Mouse (Mus musculus) C2C12 (cell line): ENCODE measurements at regions not wholly inside any gene's neighbourhood (a gene's known extent, or its start where the extent isn't known, plus 50 kb on each side); places are given as distances from the start of the nearest gene placed in this dataset.

Experiments used
- H3K27me3 ChIP-seq: one replicate; pipeline ENCODE4 v1.6.1; 2011; ENCODE audit not compliant: control insufficient read depth, insufficient read depth, insufficient read length
- H3K36me3 ChIP-seq: one replicate; pipeline ENCODE4 v1.6.1; 2011; ENCODE audit not compliant: control insufficient read depth, insufficient read depth
- H3K4me3 ChIP-seq: one replicate; pipeline ENCODE4 v1.5.1; 2011; ENCODE audit warnings: mild to moderate bottlenecking, control low read depth; ENCODE audit not compliant: poor library complexity, insufficient read depth, severe bottlenecking
- H3K79me2 ChIP-seq: one replicate; pipeline ENCODE4 v1.6.1; 2011; ENCODE audit not compliant: control insufficient read depth, insufficient read depth
- H3K79me3 ChIP-seq: one replicate; pipeline ENCODE4 v1.6.1; 2011; ENCODE audit warnings: low read depth, control low read depth
- H3ac ChIP-seq: one replicate; pipeline ENCODE3; 2011; ENCODE audit warnings: low read depth; ENCODE audit not compliant: control insufficient read depth, insufficient read length
- CEBPB ChIP-seq: IDR thresholded peaks from one replicate; pipeline ENCODE4 v1.6.1; 2011; ENCODE audit warnings: low read depth, mild to moderate bottlenecking, control low read depth, moderate library complexity
- CTCF ChIP-seq: IDR thresholded peaks from one replicate; pipeline ENCODE4 v1.5.1; 2011; ENCODE audit not compliant: control insufficient read depth, insufficient read depth, insufficient read length
- FOSL1 ChIP-seq: IDR thresholded peaks from one replicate; pipeline ENCODE4 v1.8.0; 2011; ENCODE audit warnings: mild to moderate bottlenecking, low read length; ENCODE audit not compliant: poor library complexity, insufficient read depth, severe bottlenecking
- MAX ChIP-seq: IDR thresholded peaks from one replicate; pipeline ENCODE4 v1.6.1; 2011; ENCODE audit warnings: mild to moderate bottlenecking, control low read depth
- MYOD1 ChIP-seq: IDR thresholded peaks from one replicate; pipeline ENCODE4 v1.6.1; 2011; ENCODE audit warnings: low read depth; ENCODE audit not compliant: control insufficient read depth, insufficient read length
- MYOG ChIP-seq: IDR thresholded peaks from one replicate; pipeline ENCODE4 v1.6.1; 2011; ENCODE audit not compliant: control insufficient read depth, insufficient read length; ENCODE audit errors: extremely low read depth
- USF1 ChIP-seq: IDR thresholded peaks from one replicate; pipeline ENCODE4 v1.6.1; 2011; ENCODE audit warnings: low read depth, mild to moderate bottlenecking, control low read depth, moderate library complexity

DNA sequence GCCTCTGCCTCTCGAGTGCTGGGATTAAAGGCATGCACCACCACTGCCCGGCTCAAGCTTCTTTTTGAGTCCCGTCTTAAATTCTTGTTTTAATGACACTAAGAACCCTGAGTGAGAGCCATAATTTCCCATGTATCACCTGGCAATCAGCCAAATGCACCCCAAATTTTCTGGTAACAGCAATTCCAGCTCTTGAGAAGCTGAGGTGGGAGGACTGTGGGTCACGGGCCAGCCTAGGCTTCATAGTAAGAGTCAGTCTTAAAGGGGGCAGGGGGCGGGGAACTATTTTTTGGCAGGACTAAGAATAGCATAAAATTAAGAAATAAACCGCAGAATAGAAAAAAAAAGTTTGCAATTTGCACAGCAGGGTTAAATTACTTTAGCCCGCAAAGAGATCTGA, 214.9 kb upstream of the Amigo2 start:
- no peak overlapping the region for H3K4me3 ChIP-seq
- H3K27me3 ChIP-seq, result no peaks in the 10 kb centered on the region
- H3ac ChIP-seq, result no peak overlapping the region
- no peaks in the 10 kb centered on the region for H3K36me3 ChIP-seq
- no peaks in the 10 kb centered on the region for H3K79me3 ChIP-seq
- H3K79me2 ChIP-seq, result no peaks in the 10 kb centered on the region
- TF ChIP-seq CEBPB (no peak), MAX (no peak), FOSL1 (no peak), MYOD1 (no peak), MYOG (no peak), USF1 (no peak)

DNA sequence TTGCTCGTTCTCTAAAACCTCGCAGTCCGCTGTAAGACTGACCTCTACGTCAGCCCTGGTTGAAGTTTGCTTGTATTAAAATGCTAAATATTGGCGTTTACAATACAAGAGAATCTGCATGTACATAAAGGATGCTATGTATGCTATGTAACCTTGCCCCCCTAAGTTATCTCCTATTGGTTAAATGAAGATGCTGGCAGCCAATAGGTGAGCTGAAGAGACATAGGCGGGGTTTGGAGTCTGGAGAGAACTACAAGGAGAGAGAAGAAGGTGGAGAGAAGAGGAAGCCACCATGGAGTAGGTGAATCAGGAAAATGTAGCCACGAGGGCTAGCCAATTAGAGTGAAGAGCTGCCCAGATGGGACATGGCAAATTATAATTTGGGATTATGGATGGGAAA, 214.0 kb upstream of the Amigo2 start:
- TF ChIP-seq CEBPB (no peak), CTCF (no peak), MAX (no peak)
- H3K79me3 ChIP-seq, result no peaks in the 10 kb centered on the region
- H3ac ChIP-seq, result no peak overlapping the region
- no peaks in the 10 kb centered on the region for H3K36me3 ChIP-seq
- H3K27me3 ChIP-seq, result no peaks in the 10 kb centered on the region
- no peak overlapping the region for H3K4me3 ChIP-seq
- no peaks in the 10 kb centered on the region for H3K79me2 ChIP-seq

DNA sequence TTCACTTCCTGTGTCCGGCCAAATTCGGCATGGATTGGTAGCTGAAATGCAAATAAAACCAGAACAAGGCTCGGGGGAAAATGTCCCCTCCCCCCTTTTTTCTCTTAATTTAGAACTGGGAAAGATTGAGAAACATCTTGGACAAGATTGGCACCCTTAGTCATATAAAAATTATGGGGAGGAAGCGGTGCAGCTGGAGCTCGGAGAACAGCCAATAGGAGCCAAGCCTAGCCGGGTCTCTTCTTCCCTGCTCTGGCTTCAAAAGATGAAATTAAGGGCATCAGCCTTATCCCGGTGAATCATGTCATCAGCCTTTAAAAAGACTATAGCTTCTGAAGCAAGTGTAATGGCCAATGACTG, 213.3 kb upstream of the Amigo2 start:
- Histone ChIP-seq H3ac (no peak overlapping the region), H3K27me3 (no peaks in the 10 kb centered on the region), H3K4me3 (no peak overlapping the region), H3K36me3 (no peaks in the 10 kb centered on the region), H3K79me2 (no peaks in the 10 kb centered on the region), H3K79me3 (no peaks in the 10 kb centered on the region)
- TF ChIP-seq MAX, result no peak
- TF ChIP-seq MYOG, result no peak
- no peak for TF ChIP-seq MYOD1
- TF ChIP-seq USF1, result no peak
- no peak for TF ChIP-seq FOSL1
- TF ChIP-seq CEBPB, result no peak
- no peak for TF ChIP-seq CTCF

DNA sequence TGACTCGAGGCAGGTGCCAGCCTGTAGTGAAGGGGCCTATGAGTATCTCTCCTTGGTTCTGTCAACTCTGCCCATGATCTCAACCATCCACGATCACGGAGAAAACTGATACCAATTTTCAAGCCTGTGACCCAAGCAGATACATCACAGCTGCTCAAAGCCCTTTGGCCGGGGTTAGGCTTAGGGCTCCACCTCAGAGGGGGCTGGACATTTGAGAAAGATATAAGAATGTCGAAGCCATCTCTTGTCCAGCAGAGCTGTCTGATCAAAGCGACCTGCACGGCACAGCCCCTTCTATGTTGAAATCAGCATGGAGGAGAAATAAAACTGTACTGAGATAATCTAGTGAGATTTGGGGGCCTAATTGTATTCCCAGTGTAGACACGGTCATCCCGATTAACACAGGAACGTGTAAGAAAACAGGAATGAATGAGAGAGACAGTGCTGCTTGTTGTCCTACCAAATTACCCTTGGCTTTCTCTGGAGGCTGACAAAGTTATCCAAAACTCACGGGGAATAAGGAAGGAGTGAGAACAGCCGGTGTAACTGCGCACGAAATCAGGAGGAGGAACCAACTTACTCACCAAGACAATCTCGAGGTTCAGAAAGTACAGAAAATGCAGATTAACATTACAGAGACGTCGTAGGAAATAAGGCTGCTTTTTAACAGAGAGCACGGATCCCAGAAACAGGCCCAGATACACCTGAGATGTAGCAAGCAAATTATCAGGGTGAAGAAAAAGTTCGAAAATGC, 212.7 kb upstream of the Amigo2 start:
- Histone ChIP-seq H3K79me3 (no peaks in the 10 kb centered on the region), H3K79me2 (no peaks in the 10 kb centered on the region), H3ac (no peak overlapping the region), H3K36me3 (no peaks in the 10 kb centered on the region), H3K4me3 (no peak overlapping the region), H3K27me3 (no peaks in the 10 kb centered on the region)
- TF ChIP-seq CEBPB (no peak), MYOG (no peak), MAX (no peak), CTCF (no peak), FOSL1 (no peak), MYOD1 (no peak), USF1 (no peak)

DNA sequence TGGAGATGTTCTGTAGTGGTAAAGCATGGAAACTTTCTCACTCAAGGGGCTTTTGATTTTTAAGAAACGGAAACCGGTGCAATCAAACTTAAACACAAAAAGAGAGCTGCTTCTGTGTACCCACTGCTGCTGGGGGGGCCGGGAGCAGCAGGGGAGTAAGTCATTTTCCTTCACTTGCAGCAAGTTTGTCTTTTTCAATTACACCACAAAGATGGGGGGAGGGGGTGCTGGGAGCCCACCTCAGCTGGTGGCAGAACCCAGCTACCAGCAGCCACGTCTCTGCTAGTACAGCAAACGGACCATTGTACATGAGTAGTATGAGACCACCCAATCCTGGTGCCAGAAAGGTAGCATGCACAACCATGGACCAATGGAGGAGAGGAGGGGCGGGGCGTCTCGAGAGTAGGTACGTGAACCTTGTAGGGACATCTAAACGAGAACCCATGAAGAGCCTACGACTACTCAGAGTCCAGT, 211.7 kb upstream of the Amigo2 start:
- Histone ChIP-seq H3K36me3 (no peaks in the 10 kb centered on the region), H3K79me3 (no peaks in the 10 kb centered on the region), H3ac (no peak overlapping the region), H3K4me3 (no peak overlapping the region), H3K79me2 (no peaks in the 10 kb centered on the region), H3K27me3 (no peaks in the 10 kb centered on the region)
- no peak for TF ChIP-seq MAX
- TF ChIP-seq MYOD1, result no peak
- TF ChIP-seq FOSL1, result no peak
- TF ChIP-seq MYOG, result no peak
- no peak for TF ChIP-seq CTCF
- TF ChIP-seq CEBPB, result no peak
- no peak for TF ChIP-seq USF1

DNA sequence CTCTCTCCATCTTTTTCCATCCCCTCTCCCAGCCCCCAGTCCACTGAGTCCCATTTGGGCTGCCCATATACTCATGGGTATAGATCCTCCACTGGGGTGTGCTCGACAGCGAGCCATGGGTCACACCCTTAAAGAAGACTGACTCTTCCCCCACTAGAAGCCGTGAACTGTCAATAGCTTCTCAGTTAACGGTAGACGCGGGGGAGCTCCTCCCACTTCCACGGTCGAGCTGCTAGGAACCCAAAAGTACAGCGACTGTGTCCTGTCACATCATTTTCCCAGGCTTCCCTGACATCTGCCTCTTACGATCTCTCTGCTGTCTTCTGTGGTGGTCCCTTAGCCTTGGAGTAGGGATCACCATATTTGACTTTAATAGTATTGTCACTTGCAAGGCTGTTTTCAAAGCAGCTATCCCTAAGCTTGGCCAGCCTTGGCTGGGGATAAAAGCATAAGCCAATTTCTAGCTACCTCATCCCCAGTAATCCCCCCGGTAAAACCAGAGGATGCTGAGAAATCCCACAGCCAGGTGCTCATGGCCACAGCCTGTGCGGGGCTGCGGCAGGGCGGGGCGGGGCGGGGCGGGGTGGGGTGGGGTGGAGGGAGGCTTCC, 211.2 kb upstream of the Amigo2 start:
- Histone ChIP-seq H3ac (no peak overlapping the region), H3K36me3 (no peaks in the 10 kb centered on the region), H3K4me3 (no peak overlapping the region), H3K27me3 (no peaks in the 10 kb centered on the region), H3K79me2 (no peaks in the 10 kb centered on the region), H3K79me3 (no peaks in the 10 kb centered on the region)
- no peak for TF ChIP-seq USF1
- no peak for TF ChIP-seq CTCF
- TF ChIP-seq MYOG, result no peak
- no peak for TF ChIP-seq FOSL1
- TF ChIP-seq CEBPB, result no peak
- TF ChIP-seq MAX, result no peak
- no peak for TF ChIP-seq MYOD1
